In genomic region chr6:22909257-22909907, GRCm38 (mm10) we compare ENCODE assay signal across 12 mouse cellular contexts. TPM values are rescaled to one million over a fixed set of nuclear protein-coding genes. Genes with fewer than 3 reads are reported as not detected.
DNase-seq lines count a peak whose midpoint lies in the region; ATAC-seq and TF ChIP-seq lines count a peak whose summit lies in the region.
"Had no signal": no experiment of that assay in that cellular context is flagged by ENCODE, and none has a peak within 500 bp of the region (broad histone marks: within the 10 kb centered on the region; RNA-seq: fewer than 3 reads in every experiment).

No protein-coding gene starts in this region.

- no peak overlapping the region for H3K4me2 ChIP-seq in lung, embryonic 14.5 days
- H3K4me2 ChIP-seq: liver, embryonic 13.5 days had no signal

- H3K36me3 ChIP-seq in lung, embryonic 14.5 days (ENCODE audit: insufficient read depth) = no peaks in the 10 kb centered on the region
- H3K36me3 ChIP-seq: liver, embryonic 13.5 days had no signal

- no peak overlapping the region for H3K9ac ChIP-seq in lung, embryonic 14.5 days
- H3K9ac ChIP-seq: liver, embryonic 13.5 days had no signal

- H3K27me3 ChIP-seq in lung, embryonic 14.5 days (ENCODE audit: insufficient read depth, low read length) = no peaks in the 10 kb centered on the region
- H3K27me3 ChIP-seq: liver, embryonic 13.5 days had no signal

- H3K9me3 ChIP-seq in lung, embryonic 14.5 days (ENCODE audit: low read depth, low read length) = no peaks in the 10 kb centered on the region
- H3K9me3 ChIP-seq: liver, embryonic 13.5 days had no signal

- no peak for ATAC-seq in lung, embryonic 14.5 days (ENCODE audit: insufficient read depth)
- no peak for ATAC-seq in megakaryocyte, adult 5-6 weeks (ENCODE audit: poor library complexity, severe bottlenecking)

- H3K4me1 ChIP-seq in lung, embryonic 14.5 days (ENCODE audit: insufficient read depth) = no peaks in the 10 kb centered on the region
- H3K4me1 ChIP-seq: liver, embryonic 13.5 days had no signal

- 37% methylated on average over 6 of the region's 6 CpGs for WGBS in lung, embryonic 14.5 days

- H3K27ac ChIP-seq in lung, embryonic 14.5 days (ENCODE audit: low read depth) = no peak overlapping the region
- H3K27ac ChIP-seq: gastrocnemius, adult 2 months; liver, embryonic 13.5 days had no signal

- TF ChIP-seq CTCF in lung, embryonic 14.5 days (IDR thresholded peaks at IDR 0.05; ENCODE audit: low read depth) = no peak

- peak; percentile 21 to 24 for DNase-seq in cerebellum, postnatal 10 days
- no peak for DNase-seq in cerebellum, adult 8-10 months
- DNase-seq in lung, embryonic 14.5 days = peak; percentile 9
- DNase-seq in lung, postnatal 4 days = no peak
- DNase-seq in mesoderm, embryonic 11.5 days (ENCODE audit: low read depth, low spot score) = peak; percentile 49
- DNase-seq in frontal cortex, postnatal 10 days (ENCODE audit: low spot score in 2 of 2) = no peak
- no peak for DNase-seq in gastrocnemius, postnatal 25 days
- DNase-seq: gastrocnemius, adult 2 months; liver, embryonic 13.5 days; retina, postnatal 1 day had no signal

- H3K4me3 ChIP-seq in lung, embryonic 14.5 days (ENCODE audit: low read depth, low read length) = no peak overlapping the region
- H3K4me3 ChIP-seq: gastrocnemius, adult 2 months; liver, embryonic 13.5 days had no signal

RNA-seq across cellular contexts. Expression of gene Ptprz1, which starts 34.1 kb away (rescaled TPM):
- 1.8 and 2.3 TPM in 2 replicates for polyA plus RNA-seq in lung, embryonic 14.5 days (2014; fragmentation: Nextera tagmentation; extraction: Ambion mirVana)
- not detected in 2 replicates for total RNA-seq in megakaryocyte, adult 5-6 weeks (2015)
- not detected in 2 replicates for total RNA-seq in megakaryocyte, adult 5-6 weeks (2017)
- total RNA-seq in gastrocnemius, postnatal 25 days (2021) = under 1 TPM; 0.27 to 0.36 TPM
- total RNA-seq: megakaryocyte progenitor cell, adult 5-6 weeks had no signal

Comparison
In these comparisons a context has a peak if more than half of its experiments do, and no peak if none do; other contexts are left out.
1. DNase-seq: peak in cerebellum, postnatal 10 days (2 of 2), lung, embryonic 14.5 days (single experiment) and mesoderm, embryonic 11.5 days (single experiment); none in cerebellum, adult 8-10 months (single experiment), lung, postnatal 4 days (0 of 2), frontal cortex, postnatal 10 days (0 of 2) and gastrocnemius, postnatal 25 days (single experiment).